Mouse (Mus musculus) midbrain, embryonic 12.5 days (tissue): ENCODE results near the gene Kmt5a. TPM values are rescaled to one million over a fixed set of nuclear protein-coding genes. Genes with fewer than 3 reads are reported as not detected.
"Not testable (repeated sequence)": the region's sequence is repeated elsewhere in the genome, so short reads cannot be mapped to it uniquely, and the experiment has no call there.

ENCODE experiments used
- ATAC-seq: fragments of 200-750 bp; cut with Nextera tagmentation; 2 replicates; pipeline ENCODE4 v1.8.0; 2017; ENCODE audit warnings: low read depth, moderate TSS enrichment, moderate library complexity; ENCODE audit not compliant: low FRiP score
- H3K27ac ChIP-seq: fragments of 300-500 bp; sonication (generic); replicated peaks from 2 replicates; pipeline ENCODE4 v1.5.1; 2016; ENCODE audit warnings: mild to moderate bottlenecking
- H3K27me3 ChIP-seq: fragments of 300-500 bp; sonication (generic); 2 replicates; pipeline ENCODE4 v1.6.1; 2016; ENCODE audit warnings: mild to moderate bottlenecking
- H3K36me3 ChIP-seq: fragments of 300-500 bp; sonication (generic); 2 replicates; pipeline ENCODE4 v1.6.1; 2016
- H3K4me1 ChIP-seq: fragments of 300-500 bp; sonication (generic); 2 replicates; pipeline ENCODE4 v1.6.1; 2016
- H3K4me2 ChIP-seq: fragments of 300-500 bp; sonication (generic); replicated peaks from 2 replicates; pipeline ENCODE4 v1.6.1; 2016; ENCODE audit warnings: mild to moderate bottlenecking, moderate library complexity
- H3K4me3 ChIP-seq: fragments of 300-500 bp; sonication (generic); 2 replicates; pipeline ENCODE4 v1.5.1; 2016; ENCODE audit warnings: mild to moderate bottlenecking
- H3K9ac ChIP-seq: fragments of 300-500 bp; sonication (generic); replicated peaks from 2 replicates; pipeline ENCODE4 v1.6.1; 2016; ENCODE audit warnings: mild to moderate bottlenecking, moderate library complexity
- H3K9me3 ChIP-seq: fragments of 300-500 bp; sonication (generic); 2 replicates; pipeline ENCODE4 v1.6.1; 2016; ENCODE audit warnings: mild to moderate bottlenecking
- WGBS: fragments of 180-500 bp; shearing (Covaris S2); methylation state at CpG from one replicate; pipeline ENCODE4 v1.1.7; 2016; 5-methylcytosine and 5-hydroxymethylcytosine counted together
- polyA plus RNA-seq: library from polyadenylated mRNA; unstranded; fragments of >200 nt; fragmentation: Nextera tagmentation; extraction: Ambion mirVana; gene quantifications from 2 replicates; pipeline ENCODE4 v1.2.1, GENCODE M21; 2016

Kmt5a gene
- polyA plus RNA-seq, 1 experiment from 2014 or later, result 48.5 TPM

DNA sequence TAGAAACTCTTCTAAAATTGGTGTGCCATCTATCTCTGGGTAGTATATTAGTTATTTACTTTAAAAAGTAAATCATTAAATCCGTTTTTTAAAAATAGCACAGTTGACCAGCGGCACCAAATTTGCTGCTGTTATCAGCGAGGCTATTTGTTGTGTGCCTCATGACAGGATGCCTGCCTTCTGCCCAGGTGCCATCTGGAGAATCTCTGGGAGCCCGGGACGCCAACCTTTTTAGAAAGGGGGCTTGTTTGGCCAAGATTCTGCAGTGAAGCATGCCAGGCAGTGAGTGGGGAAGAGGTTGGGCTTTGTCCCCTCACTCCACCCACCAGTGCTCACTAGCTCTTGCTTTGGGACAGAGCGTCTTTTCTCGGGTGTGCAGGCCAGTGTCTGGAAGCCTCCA, 10.3 kb downstream of the Kmt5a start:
- H3K36me3 ChIP-seq, result peaks cover 76% of the 10 kb centered on the region
- H3K4me1 ChIP-seq, result peaks cover 22% of the 10 kb centered on the region
- 86% methylated on average over 7 of the region's 7 CpGs for WGBS
- no peaks in the 10 kb centered on the region for H3K27me3 ChIP-seq
- H3K27ac ChIP-seq, result no peak overlapping the region
- H3K4me2 ChIP-seq, result no peak overlapping the region
- no peak overlapping the region for H3K9ac ChIP-seq
- H3K4me3 ChIP-seq, result no peak overlapping the region
- ATAC-seq, result no peak
- H3K9me3 ChIP-seq, result no peaks in the 10 kb centered on the region

DNA sequence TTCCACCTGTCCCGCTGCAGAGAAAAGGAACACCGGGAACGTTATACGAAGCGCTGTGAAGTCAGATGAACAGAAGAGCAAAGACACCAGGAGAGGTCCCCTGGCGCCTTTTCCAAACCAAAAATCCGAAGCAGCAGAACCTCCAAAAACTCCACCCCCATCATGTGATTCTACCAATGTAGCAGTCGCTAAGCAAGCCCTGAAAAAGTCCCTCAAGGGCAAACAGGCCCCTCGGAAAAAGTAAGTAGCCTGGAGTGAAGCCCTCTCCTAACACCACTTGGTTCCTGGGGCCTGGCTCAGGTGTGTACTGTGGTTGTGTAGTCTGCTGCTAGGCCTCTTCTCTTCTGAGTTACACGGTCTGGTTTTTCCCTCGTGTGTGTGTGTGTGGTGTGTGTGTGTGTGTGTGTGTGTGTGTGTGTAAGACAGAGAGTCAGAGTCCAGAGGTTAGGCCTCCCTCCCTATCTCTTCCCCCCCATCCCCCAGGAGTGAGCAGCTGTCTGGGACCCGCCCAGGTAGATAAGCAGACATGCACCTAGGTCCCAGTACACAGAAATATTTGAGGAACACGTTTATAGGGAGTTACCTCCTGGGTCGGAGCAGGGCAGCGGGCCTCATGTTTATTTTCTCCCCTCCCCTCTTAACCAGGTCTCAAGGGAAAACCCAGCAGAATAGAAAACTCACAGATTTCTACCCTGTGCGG, 11.1 kb downstream of the Kmt5a start:
- no peak overlapping the region for H3K4me3 ChIP-seq
- WGBS, result 92% methylated on average over 16 of the region's 16 CpGs
- H3K36me3 ChIP-seq, result peaks cover 83% of the 10 kb centered on the region
- H3K9ac ChIP-seq, result no peak overlapping the region
- H3K27ac ChIP-seq, result no peak overlapping the region
- H3K4me1 ChIP-seq, result peaks cover 22% of the 10 kb centered on the region
- H3K27me3 ChIP-seq, result no peaks in the 10 kb centered on the region
- no peak overlapping the region for H3K4me2 ChIP-seq
- H3K9me3 ChIP-seq, result no peaks in the 10 kb centered on the region
- ATAC-seq, result no peak

DNA sequence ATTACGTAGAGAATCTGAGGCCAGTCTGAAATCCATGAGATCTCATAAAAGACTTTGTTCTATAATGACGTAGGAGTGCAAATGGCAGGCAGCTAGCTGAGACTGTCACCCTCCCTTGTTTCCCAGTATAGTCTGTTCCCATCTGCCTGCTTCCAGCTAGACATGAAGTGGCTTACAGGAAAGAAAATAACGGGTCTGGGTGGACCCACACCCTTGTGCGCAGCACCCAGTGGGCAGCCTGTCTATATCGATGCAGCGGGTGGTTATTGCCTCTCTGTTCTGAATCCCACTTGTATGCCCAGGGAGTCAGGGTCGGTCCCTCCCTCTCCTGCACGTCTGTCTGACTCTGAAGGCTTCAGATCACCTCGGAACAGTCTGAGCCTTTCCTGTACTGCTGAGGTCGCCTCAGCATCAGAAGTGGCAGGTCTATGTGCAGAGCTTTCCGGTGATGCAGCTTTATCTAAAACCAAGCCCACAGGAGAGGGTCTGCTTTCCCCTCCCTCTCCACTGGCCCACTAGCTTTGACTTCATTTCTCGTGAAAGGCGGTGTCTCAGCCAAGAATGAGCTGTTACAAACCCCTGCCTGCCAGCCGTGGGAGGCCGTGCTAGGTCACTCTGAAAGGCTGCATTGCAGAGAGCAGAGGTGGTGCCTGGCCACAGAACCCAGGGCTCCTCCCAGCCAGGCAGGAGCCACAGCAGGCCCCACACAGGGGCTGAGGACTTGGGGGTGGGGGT, 12.9 kb downstream of the Kmt5a start:
- Histone ChIP-seq H3K4me2 (no peak overlapping the region), H3K27ac (no peak overlapping the region; the same call in 1 of the 2 replicates), H3K4me3 (no peak overlapping the region), H3K9me3 (no peaks in the 10 kb centered on the region), H3K27me3 (no peaks in the 10 kb centered on the region), H3K9ac (0 out of 2 replicates have a peak overlapping the region, but pooled peaks have one; percentile 34), H3K36me3 (peaks cover 93% of the 10 kb centered on the region), H3K4me1 (0 out of 2 replicates have a peak, but pooled peaks cover 8% of the 10 kb centered on the region)
- no peak for ATAC-seq
- 86% methylated on average over 15 of the region's 15 CpGs for WGBS

DNA sequence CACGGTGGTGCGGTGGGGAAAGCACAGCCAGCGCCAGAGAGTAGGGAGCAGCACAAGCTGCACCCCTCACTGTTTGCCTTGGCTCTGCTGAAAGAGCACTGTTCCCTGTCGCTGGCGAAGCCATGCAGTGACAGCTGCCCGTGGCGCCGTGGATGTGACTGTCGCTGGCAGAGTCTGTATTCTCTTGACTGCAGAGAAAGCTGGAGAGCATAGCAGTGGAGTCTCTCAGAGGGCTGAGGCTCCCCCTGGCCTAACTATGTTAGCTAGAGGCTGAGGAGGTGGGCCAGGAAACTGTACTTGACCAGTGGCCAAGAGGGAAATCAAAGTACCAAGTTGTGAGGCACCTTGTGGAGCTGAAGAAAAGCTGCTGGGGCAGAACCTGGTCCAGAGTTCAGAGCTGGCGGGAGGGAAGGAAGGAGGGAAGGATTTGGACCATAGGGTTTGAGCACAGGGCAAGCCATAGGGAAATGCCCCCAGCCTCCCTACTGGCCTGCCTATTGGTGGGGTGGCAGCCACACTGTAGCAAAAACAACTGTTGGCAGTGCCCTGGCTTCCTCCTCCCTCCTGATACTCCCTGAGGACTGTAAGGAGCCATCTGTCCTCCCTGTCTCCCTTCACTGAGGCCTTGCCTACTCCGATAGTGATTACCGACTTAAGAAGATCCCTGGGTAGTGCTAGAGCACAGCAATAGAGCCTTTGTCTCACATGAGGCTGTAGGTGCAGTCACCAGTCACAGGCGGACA, 13.8 kb downstream of the Kmt5a start:
- H3K27ac ChIP-seq, result peak overlapping the region; percentile 22; the same call in 1 of the 2 replicates

DNA sequence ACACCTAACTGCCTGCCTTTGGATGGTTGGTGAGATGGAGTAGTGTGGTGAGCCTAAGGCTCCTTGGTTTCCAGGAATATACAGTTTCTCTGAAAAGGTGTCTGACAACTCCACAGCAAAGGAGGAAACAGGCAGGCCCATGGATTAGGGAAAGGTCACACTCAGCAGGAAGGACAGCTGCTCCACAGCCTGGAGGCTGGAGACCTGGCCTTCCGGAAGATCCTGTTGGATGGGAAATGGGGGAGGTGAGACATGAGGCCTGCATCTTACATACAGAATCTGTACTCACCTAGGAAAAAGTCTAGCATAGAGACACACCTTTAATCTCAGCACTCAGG, 14.3 kb downstream of the Kmt5a start:
- H3K36me3 ChIP-seq, result peaks cover 94% of the 10 kb centered on the region
- H3K9ac ChIP-seq, result no peak overlapping the region
- H3K4me3 ChIP-seq, result no peak overlapping the region
- no peaks in the 10 kb centered on the region for H3K9me3 ChIP-seq
- H3K27ac ChIP-seq, result 0 out of 2 replicates have a peak overlapping the region, but pooled peaks have one; percentile 2
- ATAC-seq, result no peak
- H3K4me1 ChIP-seq, result 0 out of 2 replicates have a peak, but pooled peaks cover 5% of the 10 kb centered on the region
- 95% methylated on average over 1 of the region's 1 CpGs for WGBS
- no peaks in the 10 kb centered on the region for H3K27me3 ChIP-seq
- no peak overlapping the region for H3K4me2 ChIP-seq

More for the DNA sequence above, 13.8 kb downstream of the Kmt5a start:
- no peak overlapping the region for H3K4me3 ChIP-seq
- no peaks in the 10 kb centered on the region for H3K9me3 ChIP-seq
- H3K4me2 ChIP-seq, result no peak overlapping the region
- no peak overlapping the region for H3K9ac ChIP-seq
- peaks cover 92% of the 10 kb centered on the region for H3K36me3 ChIP-seq
- H3K27me3 ChIP-seq, result no peaks in the 10 kb centered on the region
- no peak for ATAC-seq
- 0 out of 2 replicates have a peak, but pooled peaks cover 7% of the 10 kb centered on the region for H3K4me1 ChIP-seq
- 87% methylated on average over 13 of the region's 13 CpGs for WGBS

DNA sequence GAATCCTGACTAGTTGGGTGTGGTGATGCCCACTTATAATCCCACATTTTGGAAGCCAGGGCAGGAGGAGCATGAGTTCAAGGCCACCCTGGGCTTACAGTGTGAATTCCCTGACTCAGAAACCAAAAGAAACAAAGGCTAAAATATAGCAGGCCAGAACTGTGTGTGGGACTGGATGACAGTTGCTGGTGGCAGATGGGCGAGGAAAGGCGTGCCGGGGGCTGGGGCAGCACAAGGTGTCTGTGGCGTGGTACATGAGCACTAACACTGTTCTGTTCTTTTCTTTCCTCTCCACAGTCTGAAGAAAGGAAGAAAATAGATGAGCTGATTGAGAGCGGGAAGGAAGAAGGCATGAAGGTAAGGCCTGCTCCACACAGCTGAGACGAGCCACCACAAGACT, 17.0 kb downstream of the Kmt5a start:
- no peak overlapping the region for H3K9ac ChIP-seq
- H3K4me2 ChIP-seq, result no peak overlapping the region
- H3K36me3 ChIP-seq, result peaks cover 92% of the 10 kb centered on the region

DNA sequence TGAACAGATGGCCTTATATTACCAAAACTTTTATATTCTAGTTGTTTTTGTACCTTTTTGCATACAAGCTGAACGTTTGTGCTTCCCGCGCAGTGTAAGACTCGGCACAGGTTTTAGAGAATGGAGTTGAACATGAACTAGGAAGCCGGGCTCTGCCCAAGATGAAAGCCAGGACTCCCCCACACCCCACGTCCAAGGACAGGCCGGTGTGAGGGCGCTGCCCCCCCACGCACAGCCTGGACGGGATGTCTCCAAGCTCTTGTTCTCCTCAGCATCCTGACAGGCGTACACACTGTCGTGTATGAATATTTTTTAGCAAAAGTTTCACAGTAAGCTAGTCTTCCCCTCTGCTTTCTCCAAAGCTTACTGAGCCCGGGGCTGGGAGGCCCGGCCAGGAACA, 21.2 kb downstream of the Kmt5a start:
- not testable (repeated sequence) for H3K4me2 ChIP-seq, H3K9me3 ChIP-seq, H3K9ac ChIP-seq, H3K4me3 ChIP-seq, H3K27ac ChIP-seq, ATAC-seq, H3K4me1 ChIP-seq, H3K27me3 ChIP-seq
- 94% methylated on average over 14 of the region's 14 CpGs for WGBS
- peaks cover 76% of the 10 kb centered on the region for H3K36me3 ChIP-seq

More for the DNA sequence above, 17.0 kb downstream of the Kmt5a start:
- Histone ChIP-seq H3K4me1 (no peaks in the 10 kb centered on the region), H3K9me3 (no peaks in the 10 kb centered on the region), H3K4me3 (no peak overlapping the region), H3K27ac (no peak overlapping the region), H3K27me3 (no peaks in the 10 kb centered on the region)
- 96% methylated on average over 6 of the region's 6 CpGs for WGBS
- ATAC-seq, result no peak

DNA sequence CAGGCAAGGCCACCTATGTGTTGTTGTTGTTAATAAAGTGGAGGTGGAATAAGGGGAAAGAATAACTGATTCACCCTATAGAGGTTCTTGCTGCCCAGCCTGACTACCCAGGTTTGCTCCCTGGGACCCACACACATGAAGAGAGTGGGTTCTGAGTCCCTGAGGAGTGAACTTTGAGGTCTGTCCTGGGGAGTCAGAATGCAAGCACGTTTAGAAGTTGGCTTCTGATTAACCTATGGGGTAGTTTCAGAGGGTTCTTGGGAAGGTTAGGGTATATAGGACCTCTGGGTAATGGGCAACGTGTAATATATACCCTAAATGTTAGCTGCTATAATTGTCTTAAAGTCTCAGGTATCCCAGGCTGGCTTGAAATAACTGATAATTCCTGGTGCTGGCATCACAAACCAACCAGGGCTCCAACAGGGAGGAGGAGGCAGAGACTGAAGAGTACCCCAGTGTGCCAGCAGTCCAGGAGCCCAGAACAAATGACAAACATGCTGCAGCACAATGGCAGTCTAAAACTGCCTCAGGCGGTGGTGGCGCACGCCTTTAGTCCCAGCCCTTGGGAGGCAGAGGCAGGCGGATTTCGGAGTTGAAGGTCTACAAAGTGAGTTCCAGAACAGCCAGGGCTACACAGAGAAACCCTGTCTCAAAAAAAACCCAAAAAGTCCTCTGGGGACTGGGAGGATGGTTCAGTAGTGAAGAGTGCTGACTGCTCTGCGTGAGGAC, 22.7 kb downstream of the Kmt5a start:
- H3K4me2 ChIP-seq, result no peak overlapping the region
- no peak overlapping the region for H3K4me3 ChIP-seq
- ATAC-seq, result no peak
- H3K36me3 ChIP-seq, result peaks cover 60% of the 10 kb centered on the region
- no peak overlapping the region for H3K9ac ChIP-seq
- no peak overlapping the region for H3K27ac ChIP-seq
- no peaks in the 10 kb centered on the region for H3K4me1 ChIP-seq
- H3K9me3 ChIP-seq, result no peaks in the 10 kb centered on the region
- H3K27me3 ChIP-seq, result no peaks in the 10 kb centered on the region
- WGBS, result 90% methylated on average over 8 of the region's 8 CpGs

DNA sequence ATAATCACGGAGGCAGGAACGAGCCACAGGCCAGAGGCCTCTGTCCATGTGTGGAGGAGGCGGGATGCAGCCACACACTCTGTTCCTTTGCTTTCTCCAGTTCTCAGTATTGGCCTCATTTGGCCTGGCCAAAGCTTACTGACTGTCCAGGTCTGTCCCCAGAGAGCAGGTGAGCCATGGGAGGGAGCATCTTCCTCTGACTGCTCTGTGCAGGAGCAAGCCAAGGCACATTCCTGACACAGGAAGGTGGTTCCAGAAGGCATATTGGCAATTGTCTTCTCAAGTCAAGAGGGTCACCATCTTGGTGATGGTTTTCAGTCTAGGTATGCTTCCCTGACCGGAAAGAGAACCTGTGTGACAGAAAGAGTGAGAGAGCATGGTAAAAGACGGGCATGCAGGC, 23.7 kb downstream of the Kmt5a start:
- WGBS, result 89% methylated on average over 5 of the region's 5 CpGs
- H3K27me3 ChIP-seq, result no peaks in the 10 kb centered on the region
- no peak overlapping the region for H3K27ac ChIP-seq
- H3K36me3 ChIP-seq, result peaks cover 54% of the 10 kb centered on the region
- no peaks in the 10 kb centered on the region for H3K9me3 ChIP-seq
- no peak for ATAC-seq
- no peak overlapping the region for H3K4me2 ChIP-seq
- H3K4me1 ChIP-seq, result no peaks in the 10 kb centered on the region
- H3K4me3 ChIP-seq, result no peak overlapping the region
- H3K9ac ChIP-seq, result no peak overlapping the region

DNA sequence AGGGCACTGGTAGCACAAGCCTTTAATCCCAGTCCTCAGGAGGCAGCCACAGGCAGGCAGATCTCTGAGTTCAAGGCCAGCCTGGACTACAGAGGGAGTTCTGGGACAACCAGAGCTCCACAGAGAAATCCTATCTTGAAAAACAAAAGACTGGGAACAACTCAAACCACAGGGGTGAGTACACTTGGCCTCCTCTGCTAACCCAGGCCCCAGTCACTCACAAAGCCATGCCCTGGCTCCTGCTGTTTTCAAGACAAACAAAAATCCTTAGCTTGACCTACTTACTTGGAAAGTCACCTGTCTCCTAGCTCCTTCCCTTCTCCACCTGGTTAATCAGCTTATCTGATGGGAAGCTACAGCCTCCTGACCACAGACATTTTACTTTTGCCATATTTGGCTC, 25.2 kb downstream of the Kmt5a start:
- H3K36me3 ChIP-seq, result peaks cover 47% of the 10 kb centered on the region

DNA sequence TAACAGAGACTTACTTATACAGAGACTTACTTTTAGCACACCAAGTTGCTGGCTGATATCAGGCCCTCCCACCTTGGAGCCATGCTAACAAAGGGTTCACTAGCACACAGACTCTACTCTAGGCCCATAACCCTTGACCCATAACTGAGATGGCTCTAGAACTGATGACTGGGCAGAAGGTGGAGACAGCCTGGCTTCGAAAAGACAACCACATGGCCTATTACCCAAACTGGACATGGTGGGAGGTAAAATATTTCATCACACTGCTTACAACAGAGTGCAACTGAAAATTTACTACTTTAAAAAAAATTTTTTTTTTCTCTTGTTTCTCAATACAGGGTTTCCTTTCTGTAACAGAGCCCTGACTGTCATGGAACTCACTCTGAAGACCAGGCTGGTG, 28.0 kb downstream of the Kmt5a start:
- Histone ChIP-seq H3K36me3 (peaks cover 21% of the 10 kb centered on the region), H3K27me3 (no peaks in the 10 kb centered on the region), H3K4me3 (no peak overlapping the region), H3K9me3 (no peaks in the 10 kb centered on the region), H3K4me1 (no peaks in the 10 kb centered on the region), H3K4me2 (no peak overlapping the region), H3K27ac (no peak overlapping the region), H3K9ac (no peak overlapping the region)
- no peak for ATAC-seq
- 88% methylated on average over 1 of the region's 1 CpGs for WGBS

More for the DNA sequence above, 25.2 kb downstream of the Kmt5a start:
- H3K27me3 ChIP-seq, result no peaks in the 10 kb centered on the region
- no peaks in the 10 kb centered on the region for H3K9me3 ChIP-seq
- H3K4me2 ChIP-seq, result no peak overlapping the region
- H3K4me3 ChIP-seq, result no peak overlapping the region
- no peak overlapping the region for H3K9ac ChIP-seq
- H3K4me1 ChIP-seq, result no peaks in the 10 kb centered on the region
- no peak overlapping the region for H3K27ac ChIP-seq
- ATAC-seq, result no peak
